Mouse (Mus musculus) ES-Bruce4 (cell line): Measurements from ENCODE around the gene Usp7. TPM values are rescaled to one million over a fixed set of nuclear protein-coding genes. Genes with fewer than 3 reads are reported as not detected.
A peak's percentile ranks its signal among the peaks of the same experiment; 100 is the strongest.

Source experiments
- H3K27ac ChIP-seq: 2 replicates; pipeline ENCODE4 v1.5.1; 2012; ENCODE audit warnings: low read length, inconsistent platforms; ENCODE audit not compliant: insufficient read depth
- H3K27me3 ChIP-seq: 2 replicates; pipeline ENCODE4 v1.6.1; 2012; ENCODE audit warnings: mild to moderate bottlenecking, low read length, inconsistent platforms; ENCODE audit not compliant: control insufficient read depth, poor library complexity, insufficient read depth, severe bottlenecking
- H3K36me3 ChIP-seq: 2 replicates; pipeline ENCODE4 v1.6.1; 2012; ENCODE audit warnings: inconsistent platforms, mild to moderate bottlenecking, low read length, moderate library complexity; ENCODE audit not compliant: control insufficient read depth, poor library complexity, insufficient read depth, severe bottlenecking
- H3K4me1 ChIP-seq: one replicate; pipeline ENCODE4 v1.8.1; 2011; ENCODE audit warnings: low read length; ENCODE audit not compliant: control insufficient read depth, insufficient read depth
- H3K4me3 ChIP-seq: 2 replicates; pipeline ENCODE4 v1.5.1; 2011; ENCODE audit warnings: low read depth, mild to moderate bottlenecking, low read length
- H3K9ac ChIP-seq: 2 replicates; pipeline ENCODE4 v1.6.1; 2012; ENCODE audit warnings: low read depth, mild to moderate bottlenecking, inconsistent platforms; ENCODE audit not compliant: poor library complexity, severe bottlenecking
- H3K9me3 ChIP-seq: replicated peaks from 2 replicates; pipeline ENCODE4 v1.6.1; 2012; ENCODE audit warnings: mild to moderate bottlenecking, low read length, inconsistent platforms; ENCODE audit not compliant: control insufficient read depth, poor library complexity, insufficient read depth, severe bottlenecking
- CTCF ChIP-seq: IDR thresholded peaks from one replicate; pipeline ENCODE4 v1.8.1; 2011; ENCODE audit warnings: low read depth, low read length
- EP300 ChIP-seq: IDR thresholded peaks from 2 replicates; pipeline ENCODE4 v1.6.1; 2011; ENCODE audit warnings: low read depth, low read length; ENCODE audit not compliant: insufficient read depth
- POLR2A ChIP-seq: IDR thresholded peaks from one replicate; pipeline ENCODE4 v1.8.1; 2011; ENCODE audit warnings: low read length; ENCODE audit not compliant: insufficient read depth
- polyA plus RNA-seq: library from polyadenylated mRNA; stranded (reverse); fragments of >200 nt; gene quantifications from 2 replicates; pipeline ENCODE4 v1.2.4, GENCODE M21; 2011; ENCODE audit warnings: low read depth; ENCODE audit not compliant: missing spikeins, insufficient read depth, insufficient read length

The Usp7 gene
- polyA plus RNA-seq, 1 experiment: 339 TPM

- Histone ChIP-seq H3K27me3 (no peaks in the 10 kb centered on the region), H3K4me1 (no peaks in the 10 kb centered on the region), H3K9me3 (no peaks in the 10 kb centered on the region), H3K36me3 (peaks cover 28% of the 10 kb centered on the region), H3K27ac (peak overlapping the region; percentile 69), H3K9ac (peak overlapping the region; percentile 98), H3K4me3 (peak overlapping the region; percentile 97)
- no peak for TF ChIP-seq POLR2A
- 0 out of 2 replicates have a peak, but pooled peaks have one; percentile 6 for TF ChIP-seq EP300
These were observed 38.5 kb upstream of the Usp7 start for GRCm38 (mm10) chr16:8830431-8831211.

DNA sequence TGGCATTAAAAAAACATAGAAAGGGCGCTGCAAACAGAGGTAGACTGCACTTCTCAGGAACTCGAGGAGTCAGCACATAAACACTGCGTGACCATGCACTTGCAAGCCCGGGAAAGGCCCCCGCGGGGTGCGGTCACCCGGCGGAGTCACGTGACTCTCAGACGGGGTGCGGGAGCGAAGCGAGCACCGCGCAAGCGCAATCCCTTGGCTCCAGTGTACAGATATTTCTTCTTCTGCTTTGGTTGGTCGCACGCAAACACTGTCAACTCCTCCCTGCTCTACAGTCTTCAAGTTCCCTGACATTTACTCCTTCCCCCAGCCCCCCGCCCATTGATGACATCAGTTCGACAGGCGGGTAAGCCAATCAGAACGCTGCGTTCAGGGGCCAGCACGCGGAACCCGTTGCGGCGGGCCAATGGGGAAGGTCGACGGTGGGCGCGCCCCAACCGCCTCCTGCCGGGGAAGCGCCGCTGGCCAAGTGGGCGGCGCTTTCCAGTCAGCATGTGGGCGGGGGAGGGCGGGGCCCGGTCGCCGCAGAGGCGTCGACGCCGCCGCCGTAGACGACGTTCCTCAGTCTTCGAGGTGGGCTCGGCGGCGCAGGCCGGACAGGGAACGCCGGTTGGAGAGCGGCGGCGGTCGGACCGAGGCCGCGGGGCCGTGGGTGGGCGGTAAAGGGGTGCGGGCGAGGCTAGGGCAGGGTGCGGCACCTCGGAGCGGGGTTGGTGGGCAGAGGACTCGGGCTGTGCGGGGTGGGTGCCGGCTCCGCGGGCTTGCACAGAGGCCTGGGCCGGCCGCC is 37.7 kb upstream of the Usp7 start, which contains the start of gene 1810013L24Rik:
Gene 1810013L24Rik (plus strand): TSS at position 537 of the 796 bp plus-strand sequence.
- Histone ChIP-seq H3K4me3 (peak within 1 kb of the TSS; percentile 97), H3K36me3 (peaks cover 21% of the 10 kb centered on the region), H3K27me3 (no peaks in the 10 kb centered on the region), H3K27ac (peak within 1 kb of the TSS; percentile 94), H3K9me3 (no peaks in the 10 kb centered on the region), H3K4me1 (no peaks in the 10 kb centered on the region), H3K9ac (peak within 1 kb of the TSS; percentile 98)
- TF ChIP-seq POLR2A (peak; percentile 54), CTCF (no peak), EP300 (0 out of 2 replicates have a peak, but pooled peaks have one; percentile 46)

GRCm38 (mm10) chr16:8828636-8829563 is 36.8 kb upstream of the Usp7 start:
- H3K27me3 ChIP-seq: no peaks in the 10 kb centered on the region
- H3K4me1 ChIP-seq: no peaks in the 10 kb centered on the region
- peak overlapping the region; percentile 94 for H3K27ac ChIP-seq
- peaks cover 19% of the 10 kb centered on the region for H3K36me3 ChIP-seq
- peak overlapping the region; percentile 64 for H3K4me3 ChIP-seq
- no peaks in the 10 kb centered on the region for H3K9me3 ChIP-seq
- TF ChIP-seq EP300 (no peak), CTCF (no peak), POLR2A (no peak)
- peak overlapping the region; percentile 70 for H3K9ac ChIP-seq

GRCm38 (mm10) chr16:8827366-8827765 is 35.3 kb upstream of the Usp7 start:
- H3K36me3 ChIP-seq: peaks cover 6% of the 10 kb centered on the region
- H3K27me3 ChIP-seq: no peaks in the 10 kb centered on the region
- H3K9me3 ChIP-seq: no peaks in the 10 kb centered on the region
- H3K4me3 ChIP-seq: no peak overlapping the region
- H3K9ac ChIP-seq: no peak overlapping the region
- H3K4me1 ChIP-seq: no peaks in the 10 kb centered on the region
- TF ChIP-seq CTCF (no peak), EP300 (no peak), POLR2A (no peak)
- no peak overlapping the region for H3K27ac ChIP-seq

GRCm38 (mm10) chr16:8823661-8824060 is 31.6 kb upstream of the Usp7 start:
- TF ChIP-seq POLR2A (no peak), EP300 (no peak), CTCF (no peak)
- Histone ChIP-seq H3K27ac (peak overlapping the region; percentile 53; the same call in 1 of the 2 replicates), H3K9ac (peak overlapping the region; percentile 1; the same call in 1 of the 2 replicates), H3K27me3 (no peaks in the 10 kb centered on the region), H3K9me3 (no peaks in the 10 kb centered on the region), H3K36me3 (no peaks in the 10 kb centered on the region), H3K4me3 (no peak overlapping the region), H3K4me1 (no peaks in the 10 kb centered on the region)
